Mouse (Mus musculus) left cerebral cortex, adult 18-20 months (tissue): ENCODE results near the gene Scgb3a1. TPM values are rescaled to one million over a fixed set of nuclear protein-coding genes. Genes with fewer than 3 reads are reported as not detected.

Source experiments
- DNase-seq, 2 experiments: peaks; one replicate each; pipeline ENCODE4 v3.0.0; 2021 to 2022; ENCODE audit warnings: low spot score in 2 of 2, mixed read lengths in 1 of 2
- total RNA-seq, 2 experiments: library from RNA; stranded (reverse); gene quantifications; 2 replicates each; pipeline ENCODE4 v1.2.3; 2021

The Scgb3a1 gene
- total RNA-seq, 2 experiments from 2014 or later: not detected

- DNase-seq: no peak
Observed at GRCm38 (mm10) chr11:49658065-49658464, 5.3 kb upstream of the Scgb3a1 start.

- DNase-seq: no peak
Observed at GRCm38 (mm10) chr11:49658791-49659469, 4.5 kb upstream of the Scgb3a1 start.

GRCm38 (mm10) chr11:49659470-49659799 lies 4.0 kb upstream of the Scgb3a1 start:
- DNase-seq: no peak

- DNase-seq: no peak
Observed at GRCm38 (mm10) chr11:49662292-49662780, 1.1 kb upstream of the Scgb3a1 start.

- no peak for DNase-seq
Observed at GRCm38 (mm10) chr11:49664262-49665140, 1.1 kb downstream of the Scgb3a1 start.

GRCm38 (mm10) chr11:49665462-49665861 lies 2.1 kb downstream of the Scgb3a1 start:
- DNase-seq: no peak

GRCm38 (mm10) chr11:49673433-49673832 lies 10.0 kb downstream of the Scgb3a1 start:
- no peak for DNase-seq

GRCm38 (mm10) chr11:49684237-49684973 lies 21.0 kb downstream of the Scgb3a1 start:
- no peak for DNase-seq

- DNase-seq: no peak
Observed at GRCm38 (mm10) chr11:49695013-49695412, 31.6 kb downstream of the Scgb3a1 start.

GRCm38 (mm10) chr11:49695695-49696094 lies 32.3 kb downstream of the Scgb3a1 start:
- no peak for DNase-seq

- DNase-seq: no peak
Observed at GRCm38 (mm10) chr11:49696472-49696871, 33.1 kb downstream of the Scgb3a1 start.

GRCm38 (mm10) chr11:49697779-49698178 lies 34.4 kb downstream of the Scgb3a1 start:
- DNase-seq: no peak

GRCm38 (mm10) chr11:49699079-49699478 lies 35.7 kb downstream of the Scgb3a1 start:
- no peak for DNase-seq

GRCm38 (mm10) chr11:49702014-49702413 lies 38.6 kb downstream of the Scgb3a1 start:
- DNase-seq: no peak

- DNase-seq: no peak
Observed at GRCm38 (mm10) chr11:49704804-49705203, 41.4 kb downstream of the Scgb3a1 start.

- DNase-seq: no peak
Observed at GRCm38 (mm10) chr11:49707834-49708233, 44.4 kb downstream of the Scgb3a1 start.

GRCm38 (mm10) chr11:49710664-49711063 lies 47.3 kb downstream of the Scgb3a1 start:
- DNase-seq: no peak

GRCm38 (mm10) chr11:49711981-49712554 lies 48.7 kb downstream of the Scgb3a1 start:
- no peak for DNase-seq

GRCm38 (mm10) chr11:49712555-49713335 lies 49.3 kb downstream of the Scgb3a1 start, which contains the start of gene Cnot6:
Gene Cnot6, minus strand, starts transcription at chr11:49712723.
- DNase-seq: peak; percentile 97 to 99
